Mouse (Mus musculus): ENCODE measurements around the gene Ccdc9.
A peak's percentile ranks its signal among the peaks of the same experiment; 100 is the strongest.
"Not testable (repeated sequence)": the region's sequence is repeated elsewhere in the genome, so short reads cannot be mapped to it uniquely, and the experiment has no call there.

Ccdc9 gene

GRCm38 (mm10) chr7:16266593-16266992 is 20.0 kb downstream of the Ccdc9 start:
- not testable (repeated sequence) for DNase-seq

- DNase-seq: no peak
Measured at GRCm38 (mm10) chr7:16265856-16266255, 20.7 kb downstream of the Ccdc9 start.

- no peak for DNase-seq
Measured at GRCm38 (mm10) chr7:16263843-16264242, 22.8 kb downstream of the Ccdc9 start.

- peak; percentile 85 for DNase-seq
Measured at GRCm38 (mm10) chr7:16263015-16263787, 23.4 kb downstream of the Ccdc9 start.

GRCm38 (mm10) chr7:16261097-16261496 is 25.5 kb downstream of the Ccdc9 start:
- no peak for DNase-seq

- DNase-seq: no peak
Measured at GRCm38 (mm10) chr7:16259110-16259590, 27.4 kb downstream of the Ccdc9 start, which contains the start of gene C5ar1. TSS of gene C5ar1 (minus strand) at chr7:16259540.

GRCm38 (mm10) chr7:16257830-16258229 is 28.8 kb downstream of the Ccdc9 start:
- no peak for DNase-seq

- not testable (repeated sequence) for DNase-seq
Measured at GRCm38 (mm10) chr7:16255963-16256362, 30.6 kb downstream of the Ccdc9 start.

- no peak for DNase-seq
Measured at GRCm38 (mm10) chr7:16254195-16254594, 32.4 kb downstream of the Ccdc9 start.

- DNase-seq: no peak
Measured at GRCm38 (mm10) chr7:16250687-16251086, 35.9 kb downstream of the Ccdc9 start.

- no peak for DNase-seq
Measured at GRCm38 (mm10) chr7:16245958-16246357, 40.6 kb downstream of the Ccdc9 start.

GRCm38 (mm10) chr7:16244067-16244466 is 42.5 kb downstream of the Ccdc9 start, which contains the start of gene C5ar2:
TSS of gene C5ar2 (minus strand) at chr7:16244154.
- no peak for DNase-seq

GRCm38 (mm10) chr7:16242198-16242597 is 44.4 kb downstream of the Ccdc9 start:
- DNase-seq: no peak

- no peak for DNase-seq
Measured at GRCm38 (mm10) chr7:16241787-16242186, 44.8 kb downstream of the Ccdc9 start.

GRCm38 (mm10) chr7:16240978-16241303 is 45.7 kb downstream of the Ccdc9 start:
- no peak for DNase-seq

GRCm38 (mm10) chr7:16240281-16240977 is 46.2 kb downstream of the Ccdc9 start:
- DNase-seq: no peak

- DNase-seq: no peak
Measured at GRCm38 (mm10) chr7:16239554-16239997, 47.0 kb downstream of the Ccdc9 start.

- DNase-seq: peak; percentile 83
Measured at GRCm38 (mm10) chr7:16229869-16230268, 56.7 kb downstream of the Ccdc9 start.

Data from kidney, adult 9 months (tissue).